Mouse (Mus musculus): ENCODE data around the gene Abce1. TPM values are rescaled to one million over a fixed set of nuclear protein-coding genes. Genes with fewer than 3 reads are reported as not detected.
A peak's percentile ranks its signal among the peaks of the same experiment; 100 is the strongest.
"Not testable (repeated sequence)": the region's sequence is repeated elsewhere in the genome, so short reads cannot be mapped to it uniquely, and the experiment has no call there.

Gene Abce1
- polyA plus RNA-seq, 1 experiment from 2014 or later: 99.4 TPM

DNA sequence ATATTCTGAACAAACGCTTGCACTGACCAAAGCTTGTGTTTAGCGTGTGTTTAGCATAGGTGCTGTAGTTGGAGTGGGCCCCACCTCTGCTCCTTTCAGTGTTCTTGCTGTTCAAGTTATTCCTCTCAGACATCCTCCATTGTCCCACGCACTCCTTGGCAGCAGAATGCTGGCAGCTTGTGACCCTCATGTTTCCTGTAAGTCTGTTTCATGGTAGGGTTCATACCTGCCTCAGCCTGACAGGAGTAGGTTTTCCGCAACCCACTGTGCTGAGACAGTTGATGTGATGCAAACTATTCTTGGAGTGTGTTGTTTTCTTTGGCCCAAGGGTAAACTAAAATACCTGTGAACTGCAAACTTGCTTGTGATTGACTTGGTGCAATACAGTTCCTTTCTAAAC lies 35.1 kb downstream of the Abce1 start:
- H3K9me3 ChIP-seq (ENCODE audit: control insufficient read depth, low read depth, low read length): no peaks in the 10 kb centered on the region
- whole genome bisulfite sequencing: 77% methylated on average over 4 of the region's 4 CpGs
- no peaks in the 10 kb centered on the region for H3K4me1 ChIP-seq (ENCODE audit: control insufficient read depth, insufficient read depth, low read length)
- H3K27me3 ChIP-seq (ENCODE audit: control insufficient read depth, insufficient read depth, low read length): no peaks in the 10 kb centered on the region
- peaks cover 31% of the 10 kb centered on the region for H3K36me3 ChIP-seq (ENCODE audit: control insufficient read depth, insufficient read depth, low read length)
- H3K4me3 ChIP-seq (ENCODE audit: low read depth, low read length): no peak overlapping the region
- no peak overlapping the region for H3K9ac ChIP-seq (replicated peaks; ENCODE audit: low read depth, low read length)
- no peak overlapping the region for H3K4me2 ChIP-seq (replicated peaks; ENCODE audit: low read depth, low read length)
- no peak overlapping the region for H3K27ac ChIP-seq (ENCODE audit: low read length)
- ATAC-seq (ENCODE audit: insufficient number of reproducible peaks, insufficient read depth, low FRiP score, low read depth): no peak

- not testable (repeated sequence) for H3K4me2 ChIP-seq (replicated peaks; ENCODE audit: low read depth, low read length)
- WGBS: 81% methylated on average over 4 of the region's 4 CpGs
- peaks cover 49% of the 10 kb centered on the region for H3K36me3 ChIP-seq (ENCODE audit: control insufficient read depth, insufficient read depth, low read length)
These were observed 52.8 kb downstream of the Abce1 start for GRCm38 (mm10) chr8:79658715-79659114.

DNA sequence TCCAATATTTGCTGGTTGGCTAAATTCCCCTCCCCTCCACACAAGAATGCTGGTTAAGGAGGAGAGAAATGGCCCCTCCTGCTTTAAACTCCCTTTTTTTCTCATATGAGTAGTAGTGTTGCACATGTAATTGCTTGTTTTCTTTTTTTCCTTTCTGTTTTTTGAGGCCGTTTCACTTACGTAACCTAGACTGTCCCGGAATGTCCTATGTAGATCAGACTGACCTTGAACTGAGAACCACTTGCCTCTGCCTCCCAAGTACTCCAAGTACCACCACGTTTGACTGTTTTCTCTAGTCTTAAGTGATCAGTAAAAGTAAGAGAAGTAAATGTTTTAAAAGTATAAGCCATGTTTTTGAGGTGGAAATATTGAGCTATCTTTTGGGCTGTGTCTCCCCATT lies 57.8 kb downstream of the Abce1 start:
- no peaks in the 10 kb centered on the region for H3K27me3 ChIP-seq (ENCODE audit: control insufficient read depth, insufficient read depth, low read length)
- 95% methylated on average over 4 of the region's 4 CpGs for WGBS
- no peak overlapping the region for H3K4me2 ChIP-seq (replicated peaks; ENCODE audit: low read depth, low read length)
- ATAC-seq (ENCODE audit: insufficient number of reproducible peaks, insufficient read depth, low FRiP score, low read depth): no peak
- H3K9ac ChIP-seq (replicated peaks; ENCODE audit: low read depth, low read length): no peak overlapping the region
- peaks cover 40% of the 10 kb centered on the region for H3K36me3 ChIP-seq (ENCODE audit: control insufficient read depth, insufficient read depth, low read length)
- no peak overlapping the region for H3K4me3 ChIP-seq (ENCODE audit: low read depth, low read length)
- H3K9me3 ChIP-seq (ENCODE audit: control insufficient read depth, low read depth, low read length): no peaks in the 10 kb centered on the region
- H3K4me1 ChIP-seq (ENCODE audit: control insufficient read depth, insufficient read depth, low read length): no peaks in the 10 kb centered on the region
- no peak overlapping the region for H3K27ac ChIP-seq (ENCODE audit: low read length)

More at GRCm38 (mm10) chr8:79658715-79659114, 52.8 kb downstream of the Abce1 start:
- H3K4me3 ChIP-seq (ENCODE audit: low read depth, low read length); H3K9me3 ChIP-seq (ENCODE audit: control insufficient read depth, low read depth, low read length); H3K27me3 ChIP-seq (ENCODE audit: control insufficient read depth, insufficient read depth, low read length); ATAC-seq (ENCODE audit: insufficient number of reproducible peaks, insufficient read depth, low FRiP score, low read depth); H3K4me1 ChIP-seq (ENCODE audit: control insufficient read depth, insufficient read depth, low read length); H3K27ac ChIP-seq (ENCODE audit: low read length); H3K9ac ChIP-seq (replicated peaks; ENCODE audit: low read depth, low read length): not testable (repeated sequence)

DNA sequence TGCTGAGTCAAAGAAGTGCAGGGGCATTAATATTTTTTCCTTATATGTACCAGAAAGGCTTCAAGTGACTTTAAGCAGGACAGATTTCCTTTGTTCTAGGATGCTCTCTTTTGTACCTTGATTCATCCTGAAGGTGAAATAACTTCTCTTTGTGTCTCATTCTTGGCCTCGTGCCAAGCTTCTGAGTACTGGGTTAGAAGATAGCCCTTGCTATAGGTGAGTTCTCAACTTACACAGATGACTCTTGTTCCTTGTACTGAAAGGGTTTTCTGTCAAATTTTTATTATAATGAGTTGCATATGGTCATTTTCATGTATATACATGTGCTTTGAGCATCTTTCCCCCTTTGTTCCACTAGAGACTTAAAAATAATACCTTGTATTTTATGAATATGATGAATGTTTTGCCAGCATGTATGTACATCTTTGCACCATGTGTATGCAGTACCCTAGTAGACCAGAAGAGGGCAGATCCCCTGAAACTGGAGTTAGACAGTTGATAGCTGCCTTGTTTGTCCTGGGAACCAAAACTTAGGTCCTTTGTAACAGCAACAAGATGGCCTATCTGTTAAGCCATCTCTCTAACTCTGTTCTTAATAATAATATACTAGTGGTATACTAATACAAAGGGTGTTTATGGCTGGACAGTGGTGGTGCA lies 61.3 kb downstream of the Abce1 start:
- H3K27ac ChIP-seq (ENCODE audit: low read length): no peak overlapping the region
- H3K9ac ChIP-seq (replicated peaks; ENCODE audit: low read depth, low read length): no peak overlapping the region
- peaks cover 31% of the 10 kb centered on the region for H3K36me3 ChIP-seq (ENCODE audit: control insufficient read depth, insufficient read depth, low read length)
- no peaks in the 10 kb centered on the region for H3K4me1 ChIP-seq (ENCODE audit: control insufficient read depth, insufficient read depth, low read length)
- no peaks in the 10 kb centered on the region for H3K9me3 ChIP-seq (ENCODE audit: control insufficient read depth, low read depth, low read length)
- no peak overlapping the region for H3K4me2 ChIP-seq (replicated peaks; ENCODE audit: low read depth, low read length)
- 80% methylated on average over 1 of the region's 1 CpGs for WGBS
- no peak overlapping the region for H3K4me3 ChIP-seq (ENCODE audit: low read depth, low read length)
- H3K27me3 ChIP-seq (ENCODE audit: control insufficient read depth, insufficient read depth, low read length): no peaks in the 10 kb centered on the region
- no peak for ATAC-seq (ENCODE audit: insufficient number of reproducible peaks, insufficient read depth, low FRiP score, low read depth)

GRCm38 (mm10) chr8:79649569-79649968 lies 62.0 kb downstream of the Abce1 start:
- no peak overlapping the region for H3K27ac ChIP-seq (ENCODE audit: low read length)
- H3K36me3 ChIP-seq (ENCODE audit: control insufficient read depth, insufficient read depth, low read length): peaks cover 28% of the 10 kb centered on the region
- H3K9me3 ChIP-seq (ENCODE audit: control insufficient read depth, low read depth, low read length): no peaks in the 10 kb centered on the region
- no peak overlapping the region for H3K4me2 ChIP-seq (replicated peaks; ENCODE audit: low read depth, low read length)
- ATAC-seq (ENCODE audit: insufficient number of reproducible peaks, insufficient read depth, low FRiP score, low read depth): no peak
- H3K9ac ChIP-seq (replicated peaks; ENCODE audit: low read depth, low read length): no peak overlapping the region
- no peaks in the 10 kb centered on the region for H3K27me3 ChIP-seq (ENCODE audit: control insufficient read depth, insufficient read depth, low read length)
- 90% methylated on average over 4 of the region's 4 CpGs for WGBS
- no peak overlapping the region for H3K4me3 ChIP-seq (ENCODE audit: low read depth, low read length)
- H3K4me1 ChIP-seq (ENCODE audit: control insufficient read depth, insufficient read depth, low read length): no peaks in the 10 kb centered on the region

DNA sequence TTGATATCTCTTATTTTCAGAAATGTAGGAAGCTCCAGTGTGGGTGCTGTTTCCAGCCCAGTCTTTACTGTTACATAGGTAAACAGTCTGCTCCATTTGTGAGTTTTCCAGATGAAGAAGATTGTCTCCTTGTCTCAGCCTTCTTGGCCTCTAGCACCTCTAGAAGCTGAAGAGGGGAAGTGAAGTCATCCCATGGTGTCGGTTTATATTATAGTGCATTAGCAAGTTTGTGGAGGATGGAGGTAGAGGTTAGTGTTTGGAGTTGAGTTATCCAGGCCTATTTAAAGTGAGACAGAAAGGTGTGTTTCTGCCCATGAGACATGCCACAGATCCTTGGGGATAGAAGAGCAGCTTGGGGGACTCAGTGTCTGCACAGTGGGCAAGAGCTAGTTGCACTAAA lies 70.4 kb downstream of the Abce1 start:
- WGBS: 6% methylated on average over 1 of the region's 1 CpGs
- H3K4me1 ChIP-seq (ENCODE audit: control insufficient read depth, insufficient read depth, low read length): peaks cover 18% of the 10 kb centered on the region
- no peaks in the 10 kb centered on the region for H3K27me3 ChIP-seq (ENCODE audit: control insufficient read depth, insufficient read depth, low read length)

GRCm38 (mm10) chr8:79639586-79640451 lies 71.7 kb downstream of the Abce1 start, which contains the start of gene Otud4:
Gene Otud4, plus strand, starts transcription at chr8:79639618.
- under 1% methylated on average over 102 of the region's 103 CpGs for WGBS

More for the DNA sequence above, 70.4 kb downstream of the Abce1 start:
- H3K36me3 ChIP-seq (ENCODE audit: control insufficient read depth, insufficient read depth, low read length): peaks cover 13% of the 10 kb centered on the region; the same call in 1 of the 2 replicates
- H3K9me3 ChIP-seq (ENCODE audit: control insufficient read depth, low read depth, low read length): no peaks in the 10 kb centered on the region
- no peak for ATAC-seq (ENCODE audit: insufficient number of reproducible peaks, insufficient read depth, low FRiP score, low read depth)
- peak overlapping the region; percentile 72 for H3K4me3 ChIP-seq (ENCODE audit: low read depth, low read length)
- H3K27ac ChIP-seq (ENCODE audit: low read length): no peak overlapping the region
- H3K4me2 ChIP-seq (replicated peaks; ENCODE audit: low read depth, low read length): peak overlapping the region; percentile 72
- H3K9ac ChIP-seq (replicated peaks; ENCODE audit: low read depth, low read length): 0 out of 2 replicates have a peak overlapping the region, but pooled peaks have one; percentile 14

GRCm38 (mm10) chr8:79638707-79639549 lies 72.6 kb downstream of the Abce1 start:
- peaks cover 1% of the 10 kb centered on the region; the same call in 1 of the 2 replicates for H3K36me3 ChIP-seq (ENCODE audit: control insufficient read depth, insufficient read depth, low read length)
- peak; percentile 100 for ATAC-seq (ENCODE audit: insufficient number of reproducible peaks, insufficient read depth, low FRiP score, low read depth)
- no peaks in the 10 kb centered on the region for H3K9me3 ChIP-seq (ENCODE audit: control insufficient read depth, low read depth, low read length)
- H3K4me1 ChIP-seq (ENCODE audit: control insufficient read depth, insufficient read depth, low read length): peaks cover 18% of the 10 kb centered on the region
- H3K27me3 ChIP-seq (ENCODE audit: control insufficient read depth, insufficient read depth, low read length): no peaks in the 10 kb centered on the region
- peak overlapping the region; percentile 73 for H3K4me2 ChIP-seq (replicated peaks; ENCODE audit: low read depth, low read length)
- peak overlapping the region; percentile 72 for H3K4me3 ChIP-seq (ENCODE audit: low read depth, low read length)
- under 1% methylated on average over 76 of the region's 77 CpGs for WGBS
- H3K9ac ChIP-seq (replicated peaks; ENCODE audit: low read depth, low read length): peak overlapping the region; percentile 88
- peak overlapping the region; percentile 86 for H3K27ac ChIP-seq (ENCODE audit: low read length)

More at GRCm38 (mm10) chr8:79639586-79640451, 71.7 kb downstream of the Abce1 start, which contains the start of gene Otud4:
- H3K4me3 ChIP-seq (ENCODE audit: low read depth, low read length): peak within 1 kb of the TSS; percentile 72
- peaks cover 4% of the 10 kb centered on the region; the same call in 1 of the 2 replicates for H3K36me3 ChIP-seq (ENCODE audit: control insufficient read depth, insufficient read depth, low read length)
- peaks cover 18% of the 10 kb centered on the region for H3K4me1 ChIP-seq (ENCODE audit: control insufficient read depth, insufficient read depth, low read length)
- H3K27me3 ChIP-seq (ENCODE audit: control insufficient read depth, insufficient read depth, low read length): no peaks in the 10 kb centered on the region
- peak within 1 kb of the TSS; percentile 86 for H3K27ac ChIP-seq (ENCODE audit: low read length)
- H3K9ac ChIP-seq (replicated peaks; ENCODE audit: low read depth, low read length): peak within 1 kb of the TSS; percentile 88
- peak; percentile 53 for ATAC-seq (ENCODE audit: insufficient number of reproducible peaks, insufficient read depth, low FRiP score, low read depth)
- H3K4me2 ChIP-seq (replicated peaks; ENCODE audit: low read depth, low read length): peak within 1 kb of the TSS; percentile 73
- no peaks in the 10 kb centered on the region for H3K9me3 ChIP-seq (ENCODE audit: control insufficient read depth, low read depth, low read length)
